Mouse (Mus musculus) E14TG2a.4 (cell line): ENCODE measurements around the gene Prelid1.

ENCODE experiments used
- CTCF ChIP-seq: conservative IDR thresholded peaks from 2 replicates; pipeline ENCODE4 v1.5.1; 2014; ENCODE audit warnings: low read length
- NANOG ChIP-seq: IDR thresholded peaks from 2 replicates; pipeline ENCODE4 v1.6.1; 2014; ENCODE audit warnings: borderline replicate concordance, low read length, mixed read lengths
- POU5F1 ChIP-seq: IDR thresholded peaks from 2 replicates; pipeline ENCODE4 v1.6.1; 2014; ENCODE audit warnings: low read length, borderline replicate concordance

GRCm38 (mm10) chr13:55314891-55315412 is 5.3 kb upstream of the Prelid1 start:
- no peak for TF ChIP-seq CTCF
- no peak for TF ChIP-seq POU5F1
- TF ChIP-seq NANOG: no peak
